Mouse (Mus musculus): ENCODE results near the gene B3gnt2. TPM values are rescaled to one million over a fixed set of nuclear protein-coding genes. Genes with fewer than 3 reads are reported as not detected.

B3gnt2 gene
- polyA plus RNA-seq, 1 experiment from 2014 or later, result 2.9 TPM

DNA sequence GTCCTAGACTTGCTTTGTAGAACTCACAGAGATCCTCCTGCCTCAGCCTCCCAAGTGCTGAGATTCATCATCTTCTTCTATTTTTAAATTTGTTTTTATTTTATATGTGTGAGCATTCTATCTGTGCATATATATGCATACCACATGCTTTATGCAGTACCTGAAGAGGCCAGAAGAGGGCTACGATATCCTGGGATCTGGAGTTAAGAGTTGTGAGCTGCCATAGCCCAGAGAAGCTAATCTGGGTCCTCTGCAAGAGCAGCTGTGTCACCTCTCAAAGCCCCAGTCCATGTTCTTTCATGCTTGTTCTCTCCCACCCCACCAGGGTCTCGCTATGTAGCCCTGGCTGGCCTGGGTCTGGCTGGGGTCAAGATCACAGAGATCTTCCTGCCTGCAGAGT is 83.2 kb downstream of the B3gnt2 start:
- ATAC-seq (replicated peaks; ENCODE audit: insufficient number of reproducible peaks, low FRiP score, low TSS enrichment), result no peak
- Histone ChIP-seq H3K4me1 (ENCODE audit: control insufficient read depth, insufficient read depth, low read length) (no peaks in the 10 kb centered on the region), H3K4me2 (no peak overlapping the region), H3K27me3 (ENCODE audit: control insufficient read depth, insufficient read depth, low read length) (no peaks in the 10 kb centered on the region), H3K9ac (ENCODE audit: low read depth, low read length) (no peak overlapping the region), H3K9me3 (replicated peaks; ENCODE audit: control insufficient read depth, low read length) (no peaks in the 10 kb centered on the region), H3K27ac (ENCODE audit: low read depth, low read length) (no peak overlapping the region), H3K4me3 (ENCODE audit: low read depth, low read length) (no peak overlapping the region), H3K36me3 (ENCODE audit: control insufficient read depth, insufficient read depth, low read length) (no peaks in the 10 kb centered on the region)
- 88% methylated on average over 2 of the region's 2 CpGs for WGBS (ENCODE audit: insufficient replicate concordance)

DNA sequence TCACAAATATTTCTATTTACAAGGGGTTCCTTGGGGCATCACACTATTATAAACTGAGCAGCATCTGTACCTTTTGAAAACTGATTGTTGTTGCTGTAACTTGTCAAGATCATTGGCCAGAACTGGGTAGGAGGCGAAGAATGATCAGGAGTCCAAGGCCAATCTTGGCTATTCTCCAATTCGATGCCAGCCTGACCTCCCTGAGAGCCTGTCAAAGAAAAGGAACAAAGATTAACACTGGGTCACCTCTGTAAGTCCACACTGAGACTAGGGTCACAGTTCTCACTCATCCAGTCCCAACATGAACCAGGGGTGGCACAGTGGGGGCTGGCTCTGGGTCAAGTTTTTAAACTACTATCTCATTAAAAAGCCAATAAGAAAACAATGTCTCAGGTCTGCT is 85.9 kb downstream of the B3gnt2 start:
- Histone ChIP-seq H3K9ac (ENCODE audit: low read depth, low read length) (no peak overlapping the region), H3K36me3 (ENCODE audit: control insufficient read depth, insufficient read depth, low read length) (no peaks in the 10 kb centered on the region), H3K9me3 (replicated peaks; ENCODE audit: control insufficient read depth, low read length) (no peaks in the 10 kb centered on the region), H3K4me1 (ENCODE audit: control insufficient read depth, insufficient read depth, low read length) (no peaks in the 10 kb centered on the region), H3K27me3 (ENCODE audit: control insufficient read depth, insufficient read depth, low read length) (no peaks in the 10 kb centered on the region), H3K4me2 (no peak overlapping the region), H3K4me3 (ENCODE audit: low read depth, low read length) (no peak overlapping the region), H3K27ac (ENCODE audit: low read depth, low read length) (no peak overlapping the region)
- 82% methylated on average over 2 of the region's 2 CpGs for WGBS (ENCODE audit: insufficient replicate concordance)
- ATAC-seq (replicated peaks; ENCODE audit: insufficient number of reproducible peaks, low FRiP score, low TSS enrichment), result no peak

DNA sequence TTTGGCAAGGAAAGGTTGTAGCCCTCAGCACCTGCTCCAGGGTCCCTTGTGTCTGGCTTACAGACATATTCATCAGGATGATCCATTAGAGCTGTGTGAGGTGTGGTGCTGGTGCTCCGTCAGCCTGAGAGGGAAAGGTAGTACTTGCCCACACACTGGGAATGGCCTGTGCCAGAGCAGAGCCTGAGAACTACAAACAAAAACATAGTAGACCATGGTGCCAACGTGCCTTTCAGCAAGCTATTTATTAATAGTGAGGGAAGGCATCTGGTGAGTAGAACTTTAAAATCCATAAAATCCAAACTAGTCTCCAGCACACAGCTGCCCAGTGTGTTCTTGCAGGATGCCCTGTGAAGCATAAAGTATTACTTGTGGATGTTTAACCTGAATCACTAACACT is 94.5 kb downstream of the B3gnt2 start:
- ATAC-seq (replicated peaks; ENCODE audit: insufficient number of reproducible peaks, low FRiP score, low TSS enrichment), result no peak
- H3K9ac ChIP-seq (ENCODE audit: low read depth, low read length), result no peak overlapping the region
- WGBS (ENCODE audit: insufficient replicate concordance), result 70% methylated on average over 2 of the region's 2 CpGs
- H3K36me3 ChIP-seq (ENCODE audit: control insufficient read depth, insufficient read depth, low read length), result no peaks in the 10 kb centered on the region
- H3K4me1 ChIP-seq (ENCODE audit: control insufficient read depth, insufficient read depth, low read length), result peaks cover 3% of the 10 kb centered on the region; the same call in 1 of the 2 replicates
- no peaks in the 10 kb centered on the region for H3K27me3 ChIP-seq (ENCODE audit: control insufficient read depth, insufficient read depth, low read length)
- no peak overlapping the region for H3K4me3 ChIP-seq (ENCODE audit: low read depth, low read length)
- no peaks in the 10 kb centered on the region for H3K9me3 ChIP-seq (replicated peaks; ENCODE audit: control insufficient read depth, low read length)
- no peak overlapping the region for H3K27ac ChIP-seq (ENCODE audit: low read depth, low read length)
- no peak overlapping the region for H3K4me2 ChIP-seq

DNA sequence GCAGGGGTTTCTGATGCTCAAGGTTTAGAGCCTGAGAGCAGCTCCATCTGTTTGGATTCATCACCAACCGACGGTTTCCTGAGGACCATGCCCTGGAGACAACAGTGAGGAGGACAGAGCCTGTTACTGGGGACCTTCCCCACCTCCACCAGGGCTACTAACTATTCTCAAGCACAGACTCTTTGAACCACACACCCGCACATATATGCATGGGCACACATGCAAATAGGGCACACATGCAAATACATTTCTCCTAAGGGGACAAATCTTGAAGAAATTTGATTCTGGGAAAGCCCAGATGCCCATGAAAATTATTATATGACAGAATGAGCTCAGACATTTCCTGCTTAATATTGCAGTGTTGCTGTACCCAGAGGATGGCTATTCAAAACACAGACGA is 95.3 kb downstream of the B3gnt2 start:
- WGBS (ENCODE audit: insufficient replicate concordance), result 84% methylated on average over 4 of the region's 4 CpGs
- no peak for ATAC-seq (replicated peaks; ENCODE audit: insufficient number of reproducible peaks, low FRiP score, low TSS enrichment)
- Histone ChIP-seq H3K4me2 (no peak overlapping the region), H3K4me3 (ENCODE audit: low read depth, low read length) (no peak overlapping the region), H3K9ac (ENCODE audit: low read depth, low read length) (no peak overlapping the region), H3K9me3 (replicated peaks; ENCODE audit: control insufficient read depth, low read length) (no peaks in the 10 kb centered on the region), H3K36me3 (ENCODE audit: control insufficient read depth, insufficient read depth, low read length) (no peaks in the 10 kb centered on the region), H3K4me1 (ENCODE audit: control insufficient read depth, insufficient read depth, low read length) (peaks cover 3% of the 10 kb centered on the region; the same call in 1 of the 2 replicates), H3K27ac (ENCODE audit: low read depth, low read length) (no peak overlapping the region), H3K27me3 (ENCODE audit: control insufficient read depth, insufficient read depth, low read length) (no peaks in the 10 kb centered on the region)

DNA sequence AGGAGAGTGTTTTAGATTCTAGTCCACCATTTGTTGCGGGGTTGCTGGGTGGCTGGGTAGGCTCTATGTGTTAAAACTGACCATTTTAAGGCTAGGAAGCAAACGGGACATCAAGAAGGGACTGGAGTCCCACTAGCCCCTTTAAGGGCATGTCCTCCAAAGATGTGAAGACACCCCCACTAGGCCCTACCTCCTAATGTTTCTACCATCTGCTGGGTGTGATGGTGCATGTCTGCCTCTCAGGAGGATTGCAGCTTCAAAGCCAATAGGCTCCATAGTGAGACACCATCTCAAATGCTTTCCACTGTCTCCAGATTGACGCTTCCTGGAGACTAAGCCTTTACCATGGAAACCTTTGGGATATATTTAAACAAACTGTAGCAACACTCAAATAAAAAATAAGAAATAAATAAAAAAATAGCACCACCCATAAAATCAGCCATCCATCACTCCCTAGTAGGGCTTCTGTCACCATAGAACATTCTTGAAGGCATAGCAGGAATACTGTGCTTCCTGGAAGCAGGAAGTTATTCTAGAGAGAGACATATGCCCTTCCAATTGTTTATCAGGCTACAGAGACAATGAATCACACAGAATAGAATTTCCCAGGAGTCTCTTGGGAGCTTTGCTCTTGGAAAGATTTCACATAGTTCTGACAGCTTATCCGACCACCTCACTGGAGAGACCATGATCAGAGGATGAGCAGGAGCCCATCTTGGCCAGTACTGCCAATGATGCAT is 97.0 kb downstream of the B3gnt2 start:
- Histone ChIP-seq H3K9ac (ENCODE audit: low read depth, low read length) (no peak overlapping the region), H3K4me3 (ENCODE audit: low read depth, low read length) (no peak overlapping the region), H3K9me3 (replicated peaks; ENCODE audit: control insufficient read depth, low read length) (no peaks in the 10 kb centered on the region), H3K36me3 (ENCODE audit: control insufficient read depth, insufficient read depth, low read length) (no peaks in the 10 kb centered on the region), H3K4me2 (no peak overlapping the region), H3K27ac (ENCODE audit: low read depth, low read length) (no peak overlapping the region), H3K4me1 (ENCODE audit: control insufficient read depth, insufficient read depth, low read length) (peaks cover 3% of the 10 kb centered on the region; the same call in 1 of the 2 replicates), H3K27me3 (ENCODE audit: control insufficient read depth, insufficient read depth, low read length) (no peaks in the 10 kb centered on the region)
- ATAC-seq (replicated peaks; ENCODE audit: insufficient number of reproducible peaks, low FRiP score, low TSS enrichment), result no peak
- WGBS (ENCODE audit: insufficient replicate concordance), result 63% methylated on average over 4 of the region's 4 CpGs

DNA sequence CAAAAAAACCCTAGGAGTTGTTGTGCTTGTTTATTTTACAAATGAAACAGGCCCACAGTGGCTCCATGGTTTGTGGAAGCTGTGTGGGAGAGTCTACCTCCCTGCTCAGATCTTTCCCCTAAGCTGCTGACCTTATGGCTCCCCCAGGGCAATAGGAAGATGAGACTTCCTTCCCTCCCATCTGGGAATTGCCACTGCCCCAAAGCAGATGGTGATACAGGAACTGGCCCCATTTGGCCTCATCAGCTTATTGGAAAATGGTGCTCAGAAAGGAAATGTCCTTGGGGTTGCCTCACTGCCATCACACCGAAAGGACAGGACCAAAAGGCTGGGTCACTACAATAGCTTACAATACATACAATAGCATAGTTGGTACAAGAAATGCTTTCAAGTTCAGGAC is 97.7 kb downstream of the B3gnt2 start:
- Histone ChIP-seq H3K4me1 (ENCODE audit: control insufficient read depth, insufficient read depth, low read length) (peaks cover 3% of the 10 kb centered on the region; the same call in 1 of the 2 replicates), H3K27ac (ENCODE audit: low read depth, low read length) (no peak overlapping the region), H3K4me3 (ENCODE audit: low read depth, low read length) (no peak overlapping the region), H3K4me2 (no peak overlapping the region), H3K9ac (ENCODE audit: low read depth, low read length) (no peak overlapping the region), H3K36me3 (ENCODE audit: control insufficient read depth, insufficient read depth, low read length) (no peaks in the 10 kb centered on the region), H3K9me3 (replicated peaks; ENCODE audit: control insufficient read depth, low read length) (no peaks in the 10 kb centered on the region), H3K27me3 (ENCODE audit: control insufficient read depth, insufficient read depth, low read length) (no peaks in the 10 kb centered on the region)
- no peak for ATAC-seq (replicated peaks; ENCODE audit: insufficient number of reproducible peaks, low FRiP score, low TSS enrichment)
- 50% methylated on average over 1 of the region's 1 CpGs for WGBS (ENCODE audit: insufficient replicate concordance)

DNA sequence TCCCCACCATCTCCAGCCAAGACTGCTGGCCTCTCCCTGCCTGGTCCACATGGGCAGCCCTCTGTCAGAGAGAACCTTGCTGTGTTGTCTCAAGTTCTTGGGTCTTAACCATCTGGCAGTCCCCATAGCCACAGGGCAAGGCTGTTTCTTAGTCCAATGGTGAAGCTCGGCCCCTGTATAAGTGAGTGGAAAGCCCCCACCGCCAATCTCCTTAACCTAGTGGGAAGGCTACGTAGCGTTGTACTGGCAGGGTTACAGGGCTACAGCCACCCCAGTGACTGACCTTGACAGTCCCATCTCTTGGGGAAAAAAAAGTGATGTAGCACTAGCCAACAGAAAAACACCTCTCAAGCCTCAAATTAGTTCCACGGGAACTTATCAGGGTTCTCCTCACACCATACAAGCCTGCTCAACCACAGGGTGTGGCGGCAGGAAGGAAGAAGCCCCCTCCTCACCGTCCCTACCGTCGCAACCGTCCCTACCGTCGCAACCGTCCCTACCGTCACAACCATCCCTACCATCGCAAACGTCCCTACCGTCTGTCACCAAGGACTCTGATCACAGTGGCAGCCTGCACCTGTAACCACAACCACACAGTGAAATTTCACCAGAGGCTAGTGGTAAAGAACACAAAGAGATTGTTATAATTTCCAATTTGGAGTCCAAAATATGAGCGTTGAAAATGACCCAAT is 98.4 kb downstream of the B3gnt2 start:
- no peaks in the 10 kb centered on the region for H3K36me3 ChIP-seq (ENCODE audit: control insufficient read depth, insufficient read depth, low read length)
- no peak overlapping the region for H3K9ac ChIP-seq (ENCODE audit: low read depth, low read length)
- H3K4me1 ChIP-seq (ENCODE audit: control insufficient read depth, insufficient read depth, low read length), result peaks cover 3% of the 10 kb centered on the region; the same call in 1 of the 2 replicates
- H3K9me3 ChIP-seq (replicated peaks; ENCODE audit: control insufficient read depth, low read length), result no peaks in the 10 kb centered on the region
- no peak overlapping the region for H3K4me2 ChIP-seq
- H3K27ac ChIP-seq (ENCODE audit: low read depth, low read length), result no peak overlapping the region
- H3K4me3 ChIP-seq (ENCODE audit: low read depth, low read length), result no peak overlapping the region
- whole genome bisulfite sequencing (ENCODE audit: insufficient replicate concordance), result 62% methylated on average over 18 of the region's 18 CpGs
- ATAC-seq (replicated peaks; ENCODE audit: insufficient number of reproducible peaks, low FRiP score, low TSS enrichment), result no peak
- no peaks in the 10 kb centered on the region for H3K27me3 ChIP-seq (ENCODE audit: control insufficient read depth, insufficient read depth, low read length)

DNA sequence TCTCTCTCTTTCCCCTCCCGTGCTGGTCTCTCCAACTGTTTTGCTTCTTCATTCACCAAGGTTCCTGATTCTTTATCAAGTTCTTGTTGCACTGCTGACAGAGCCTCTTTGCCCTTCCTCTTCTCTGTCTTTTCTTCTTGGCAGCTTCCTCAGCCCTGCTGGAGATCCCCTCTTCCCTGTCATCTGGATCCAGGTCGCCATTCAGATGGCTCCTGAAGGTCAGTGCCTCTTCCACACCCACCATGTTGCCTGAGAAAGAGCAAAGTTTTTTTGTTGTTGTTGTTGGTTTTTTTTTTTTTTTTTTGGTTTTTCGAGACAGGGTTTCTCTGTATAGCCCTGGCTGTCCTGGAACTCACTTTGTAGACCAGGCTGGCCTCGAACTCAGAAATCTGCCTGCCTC is 101.0 kb downstream of the B3gnt2 start:
- no peak overlapping the region for H3K9ac ChIP-seq (ENCODE audit: low read depth, low read length)
- ATAC-seq (replicated peaks; ENCODE audit: insufficient number of reproducible peaks, low FRiP score, low TSS enrichment), result no peak
- no peaks in the 10 kb centered on the region for H3K27me3 ChIP-seq (ENCODE audit: control insufficient read depth, insufficient read depth, low read length)
- no peak overlapping the region for H3K27ac ChIP-seq (ENCODE audit: low read depth, low read length)
- WGBS (ENCODE audit: insufficient replicate concordance), result 75% methylated on average over 3 of the region's 4 CpGs
- H3K4me3 ChIP-seq (ENCODE audit: low read depth, low read length), result no peak overlapping the region
- H3K4me1 ChIP-seq (ENCODE audit: control insufficient read depth, insufficient read depth, low read length), result peaks cover 3% of the 10 kb centered on the region; the same call in 1 of the 2 replicates
- H3K4me2 ChIP-seq, result no peak overlapping the region
- no peaks in the 10 kb centered on the region for H3K9me3 ChIP-seq (replicated peaks; ENCODE audit: control insufficient read depth, low read length)
- H3K36me3 ChIP-seq (ENCODE audit: control insufficient read depth, insufficient read depth, low read length), result no peaks in the 10 kb centered on the region

Data from heart, embryonic 11.5 days (tissue).